Mouse (Mus musculus) kidney, embryonic 16.5 days (tissue): ENCODE measurements around the gene Crat. TPM values are rescaled to one million over a fixed set of nuclear protein-coding genes. Genes with fewer than 3 reads are reported as not detected.

Experiments used
- ATAC-seq: fragments of 200-750 bp; cut with Nextera tagmentation; 2 replicates; pipeline ENCODE4 v1.8.0; 2017; ENCODE audit warnings: moderate TSS enrichment; ENCODE audit not compliant: low FRiP score, low TSS enrichment
- H3K27ac ChIP-seq: fragments of 300-500 bp; sonication (generic); 2 replicates; pipeline ENCODE4 v1.5.1; 2014; ENCODE audit warnings: low read length
- H3K27me3 ChIP-seq: fragments of 300-500 bp; sonication (generic); 2 replicates; pipeline ENCODE4 v1.6.1; 2014; ENCODE audit warnings: low read length, control low read depth, mixed read lengths; ENCODE audit not compliant: insufficient read depth
- H3K36me3 ChIP-seq: fragments of 300-500 bp; sonication (generic); 2 replicates; pipeline ENCODE4 v1.6.1; 2014; ENCODE audit warnings: low read length, control low read depth, mixed read lengths; ENCODE audit not compliant: insufficient read depth
- H3K4me1 ChIP-seq: fragments of 300-500 bp; sonication (generic); 2 replicates; pipeline ENCODE4 v1.6.1; 2014; ENCODE audit warnings: low read length, control low read depth, mixed read lengths; ENCODE audit not compliant: insufficient read depth
- H3K4me2 ChIP-seq: fragments of 300-500 bp; sonication (generic); replicated peaks from 2 replicates; pipeline ENCODE4 v1.6.1; 2014; ENCODE audit warnings: low read depth, low read length
- H3K4me3 ChIP-seq: fragments of 300-500 bp; sonication (generic); 2 replicates; pipeline ENCODE4 v1.5.1; 2014; ENCODE audit warnings: mild to moderate bottlenecking, low read length
- H3K9ac ChIP-seq: fragments of 300-500 bp; sonication (generic); replicated peaks from 2 replicates; pipeline ENCODE4 v1.6.1; 2014; ENCODE audit warnings: low read length
- H3K9me3 ChIP-seq: fragments of 300-500 bp; sonication (generic); 2 replicates; pipeline ENCODE4 v1.6.1; 2016; ENCODE audit warnings: low read length, control low read depth
- WGBS: fragments of 180-500 bp; shearing (Covaris S2); extraction: QIAGEN DNeasy Blood & Tissue Kit; methylation state at CpG from one replicate; pipeline ENCODE4 v1.1.7; 2014; 5-methylcytosine and 5-hydroxymethylcytosine counted together
- polyA plus RNA-seq: library from polyadenylated mRNA; unstranded; fragments of >200 nt; fragmentation: Nextera tagmentation; extraction: Ambion mirVana; gene quantifications from 2 replicates; pipeline ENCODE4 v1.2.1, GENCODE M21; 2015

Crat gene
- polyA plus RNA-seq, 1 experiment from 2014 or later: 44.2 TPM

DNA sequence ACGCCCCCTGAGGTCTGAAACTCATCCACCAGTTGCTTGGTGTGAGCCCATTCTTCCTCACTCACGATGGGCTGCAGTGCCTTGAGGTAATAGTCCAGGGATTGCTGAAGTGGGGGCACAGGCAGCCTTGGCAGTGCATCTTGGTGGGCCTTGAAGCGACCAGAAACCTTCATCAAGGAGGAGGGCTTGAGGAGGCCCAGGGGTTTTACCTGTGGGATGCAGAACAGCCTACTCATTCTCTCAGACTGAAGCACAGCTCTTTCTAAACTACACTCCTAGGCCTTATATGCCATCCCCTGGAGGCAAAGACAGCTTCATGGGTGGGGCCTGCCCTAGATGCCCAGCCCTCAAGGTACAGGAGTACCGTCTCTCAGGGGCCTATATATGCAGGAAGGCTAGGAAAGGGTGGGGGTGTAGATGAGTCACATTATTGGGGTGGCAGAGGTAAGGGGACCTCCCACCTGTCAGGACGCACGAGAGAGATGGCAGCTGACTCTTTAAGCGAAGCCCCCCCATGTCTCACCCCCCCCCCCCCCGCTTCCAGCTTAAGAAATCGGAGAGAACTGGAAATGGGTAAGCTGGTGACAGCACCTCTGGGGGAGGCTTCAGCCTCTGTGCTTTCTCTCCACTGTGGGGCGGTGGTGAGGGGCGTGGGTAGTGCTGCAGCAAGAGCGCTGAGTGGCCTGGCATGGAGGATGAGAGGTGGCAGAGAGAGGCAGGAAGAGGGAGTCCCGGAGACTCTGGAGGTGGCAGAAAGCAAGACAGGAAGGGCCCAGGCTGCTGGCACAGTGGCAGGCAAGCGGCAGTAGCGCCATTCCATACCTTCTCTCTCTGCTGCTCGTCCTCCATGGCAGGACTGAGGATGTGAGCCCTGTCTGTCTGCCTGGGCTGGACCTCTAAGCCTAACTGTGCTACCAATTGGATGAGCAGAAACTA lies 2.3 kb downstream of the Crat start:
- WGBS: 85% methylated on average over 16 of the region's 16 CpGs
- no peak for ATAC-seq
- 0 out of 2 replicates have a peak overlapping the region, but pooled peaks have one; percentile 26 for H3K9ac ChIP-seq

DNA sequence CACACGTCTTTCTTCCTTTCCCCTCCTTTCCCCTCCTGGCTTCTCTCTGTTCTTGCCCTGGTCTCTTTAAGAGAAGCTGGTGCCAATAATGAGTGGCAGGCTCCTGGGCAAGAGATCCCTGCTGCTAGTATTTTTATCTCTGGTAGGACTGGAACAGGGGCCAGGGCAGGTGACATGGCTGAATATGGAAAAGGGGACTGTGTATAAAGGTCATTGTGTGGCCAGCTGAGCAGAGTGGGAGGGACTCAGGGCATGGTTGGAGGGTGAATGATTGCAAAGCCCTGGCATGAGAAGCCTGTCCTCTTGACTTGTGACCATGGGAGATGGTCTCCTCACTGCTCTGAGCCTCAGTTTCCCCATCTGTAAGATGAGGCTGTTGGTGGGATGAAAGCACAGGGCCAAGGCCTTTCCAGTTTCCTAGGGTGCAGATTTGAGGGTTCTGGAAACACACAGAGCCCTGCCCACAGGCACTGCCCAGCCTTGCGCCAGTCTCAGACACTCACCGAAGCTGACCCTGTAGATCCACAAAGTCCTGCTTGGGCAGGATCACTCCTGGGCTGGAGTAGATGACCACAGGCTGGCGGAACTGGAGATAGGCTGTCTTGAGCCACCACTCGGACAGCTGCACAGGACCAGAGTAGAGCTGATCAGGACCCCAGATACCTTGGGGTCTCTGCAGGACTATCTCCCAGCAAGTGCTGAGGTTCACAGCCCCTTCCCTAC lies 6.0 kb downstream of the Crat start:
- H3K9me3 ChIP-seq: no peaks in the 10 kb centered on the region
- H3K4me2 ChIP-seq: no peak overlapping the region
- WGBS: 84% methylated on average over 5 of the region's 5 CpGs
- no peaks in the 10 kb centered on the region for H3K27me3 ChIP-seq
- no peak for ATAC-seq
- peaks cover 29% of the 10 kb centered on the region for H3K36me3 ChIP-seq
- peaks cover 2% of the 10 kb centered on the region for H3K4me1 ChIP-seq
- no peak overlapping the region for H3K27ac ChIP-seq
- H3K4me3 ChIP-seq: no peak overlapping the region
- H3K9ac ChIP-seq: no peak overlapping the region

More for the DNA sequence above, 2.3 kb downstream of the Crat start:
- Histone ChIP-seq H3K4me2 (no peak overlapping the region), H3K27me3 (no peaks in the 10 kb centered on the region), H3K9me3 (no peaks in the 10 kb centered on the region), H3K4me3 (no peak overlapping the region), H3K4me1 (peaks cover 17% of the 10 kb centered on the region), H3K36me3 (peaks cover 6% of the 10 kb centered on the region; the same call in 1 of the 2 replicates), H3K27ac (no peak overlapping the region)

DNA sequence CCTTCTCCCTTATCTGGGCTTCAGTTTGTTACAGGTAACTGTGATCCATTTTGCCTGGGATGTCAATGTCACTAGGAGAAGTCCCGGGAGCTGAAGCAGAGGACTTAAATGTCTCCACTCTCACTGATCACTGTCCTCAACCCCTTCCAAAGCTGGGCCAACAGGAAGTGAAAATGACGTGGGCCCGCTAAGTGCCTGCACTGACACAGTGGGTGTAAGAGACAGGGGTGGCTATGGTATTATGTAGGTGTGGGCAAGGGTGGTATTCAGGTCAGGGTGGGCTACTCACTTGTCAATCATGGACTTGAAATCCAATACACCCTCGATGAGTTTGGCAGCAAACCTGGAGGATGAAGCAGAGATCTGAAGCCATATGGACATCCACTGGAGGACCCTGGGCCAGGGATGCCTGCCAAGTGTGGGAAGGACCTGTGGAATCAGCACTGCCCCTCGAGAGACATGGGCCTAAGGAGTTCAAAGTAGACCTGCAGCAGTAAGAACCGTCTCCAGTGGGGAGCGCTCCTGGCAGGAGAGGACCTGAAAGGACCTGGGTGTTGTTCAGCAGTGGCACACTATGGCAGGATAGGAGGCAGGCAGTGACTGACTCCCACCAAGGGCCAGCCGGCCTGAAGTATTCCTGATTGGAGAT lies 7.0 kb downstream of the Crat start:
- Histone ChIP-seq H3K36me3 (peaks cover 29% of the 10 kb centered on the region), H3K9ac (no peak overlapping the region), H3K4me3 (no peak overlapping the region), H3K27ac (no peak overlapping the region), H3K4me2 (no peak overlapping the region), H3K4me1 (no peaks in the 10 kb centered on the region), H3K9me3 (no peaks in the 10 kb centered on the region), H3K27me3 (no peaks in the 10 kb centered on the region)
- 84% methylated on average over 8 of the region's 8 CpGs for WGBS
- no peak for ATAC-seq

DNA sequence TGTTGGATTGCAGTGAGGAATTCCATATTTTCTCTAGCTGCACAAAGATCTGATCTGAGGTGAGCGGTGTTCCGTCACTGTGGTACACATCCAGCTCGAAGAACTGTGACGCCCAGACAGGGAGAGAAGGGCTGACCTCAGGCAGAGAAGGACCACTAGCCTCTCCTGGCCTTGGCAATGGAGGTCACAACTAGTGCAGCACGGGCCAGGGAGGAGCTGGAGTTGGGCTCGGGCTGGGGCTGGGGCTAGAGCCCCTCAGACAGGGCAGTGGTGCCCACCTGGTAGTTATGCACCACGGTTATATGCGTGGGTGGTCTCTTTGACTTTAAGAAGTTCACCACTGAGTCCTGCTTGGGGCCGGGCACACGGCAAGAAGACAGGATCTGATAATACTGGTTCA lies 7.8 kb downstream of the Crat start:
- Histone ChIP-seq H3K4me2 (no peak overlapping the region), H3K4me1 (no peaks in the 10 kb centered on the region), H3K9me3 (no peaks in the 10 kb centered on the region), H3K9ac (no peak overlapping the region), H3K4me3 (no peak overlapping the region), H3K36me3 (peaks cover 29% of the 10 kb centered on the region), H3K27ac (no peak overlapping the region), H3K27me3 (no peaks in the 10 kb centered on the region)
- no peak for ATAC-seq
- WGBS: 90% methylated on average over 10 of the region's 10 CpGs

DNA sequence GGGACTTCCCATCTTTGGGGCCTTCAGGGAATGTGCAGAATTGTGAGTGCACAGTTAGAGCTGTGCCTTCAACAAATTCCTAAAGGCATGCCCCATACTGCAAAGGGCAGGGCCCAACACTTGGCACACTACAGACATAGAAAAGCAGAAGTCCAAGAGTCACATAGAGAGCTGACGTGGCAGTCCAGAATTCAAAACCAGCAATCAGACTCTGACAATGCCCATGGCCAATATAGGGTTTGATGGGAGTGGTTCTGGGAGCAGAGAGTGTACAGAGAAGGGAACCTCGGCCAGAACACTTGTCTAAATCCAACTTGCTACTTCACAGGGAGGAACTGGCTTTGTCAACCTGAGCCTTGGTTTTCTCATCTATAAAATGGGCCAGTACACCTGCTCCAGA lies 8.4 kb downstream of the Crat start:
- 82% methylated on average over 2 of the region's 2 CpGs for WGBS
- H3K27me3 ChIP-seq: no peaks in the 10 kb centered on the region
- H3K4me3 ChIP-seq: no peak overlapping the region
- H3K36me3 ChIP-seq: peaks cover 34% of the 10 kb centered on the region
- no peak; the same call in 1 of the 2 replicates for ATAC-seq
- no peak overlapping the region for H3K9ac ChIP-seq
- H3K27ac ChIP-seq: no peak overlapping the region
- H3K9me3 ChIP-seq: no peaks in the 10 kb centered on the region
- H3K4me1 ChIP-seq: no peaks in the 10 kb centered on the region
- H3K4me2 ChIP-seq: no peak overlapping the region

DNA sequence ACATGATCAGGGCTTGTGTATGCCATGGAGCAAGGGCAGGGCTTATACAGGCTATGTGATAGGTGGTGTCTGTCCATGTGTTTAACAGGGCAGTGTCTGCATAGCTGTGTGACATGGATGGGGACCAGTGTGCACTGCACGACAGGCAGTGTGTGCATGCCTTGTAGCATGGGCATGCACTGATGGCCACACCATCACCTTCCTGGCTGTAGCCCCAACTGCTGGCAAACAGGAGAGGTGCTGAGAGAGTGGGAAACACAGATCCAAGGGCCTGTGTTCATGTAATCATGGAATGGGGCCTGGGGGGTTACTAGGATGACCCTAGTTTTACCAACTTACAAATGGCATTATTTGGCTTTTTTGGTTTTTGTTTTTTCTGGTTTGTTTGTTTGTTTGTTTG lies 11.7 kb downstream of the Crat start:
- no peak overlapping the region for H3K4me2 ChIP-seq
- no peak for ATAC-seq
- no peak overlapping the region for H3K27ac ChIP-seq
- H3K27me3 ChIP-seq: no peaks in the 10 kb centered on the region
- peaks cover 50% of the 10 kb centered on the region for H3K36me3 ChIP-seq
- no peak overlapping the region for H3K4me3 ChIP-seq
- H3K4me1 ChIP-seq: no peaks in the 10 kb centered on the region
- H3K9me3 ChIP-seq: no peaks in the 10 kb centered on the region
- H3K9ac ChIP-seq: no peak overlapping the region
- 96% methylated on average over 1 of the region's 1 CpGs for WGBS

DNA sequence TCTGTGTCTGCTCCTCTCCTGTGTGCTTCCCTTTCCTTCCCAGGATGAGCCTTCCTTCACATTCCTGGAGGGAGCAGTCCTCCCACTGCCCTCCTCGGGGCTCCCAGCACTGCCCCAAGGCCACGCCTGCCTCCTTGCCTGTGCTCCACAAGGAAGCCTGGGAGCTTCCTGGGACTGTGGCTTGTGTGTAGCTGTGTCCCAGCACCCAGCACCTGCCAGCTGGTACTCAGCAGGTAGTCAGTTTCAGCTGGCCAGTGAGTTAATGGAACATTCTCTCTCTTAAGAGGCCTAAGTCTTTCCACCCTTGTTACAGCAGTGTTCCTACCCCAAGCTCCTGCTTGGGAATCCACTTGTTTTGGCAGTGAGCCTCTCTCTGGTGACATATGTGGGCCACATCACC lies 12.8 kb downstream of the Crat start:
- Histone ChIP-seq H3K9ac (no peak overlapping the region), H3K27ac (no peak overlapping the region), H3K4me1 (no peaks in the 10 kb centered on the region), H3K36me3 (peaks cover 44% of the 10 kb centered on the region), H3K4me3 (no peak overlapping the region), H3K9me3 (no peaks in the 10 kb centered on the region), H3K4me2 (no peak overlapping the region), H3K27me3 (no peaks in the 10 kb centered on the region)
- 57% methylated on average over 2 of the region's 2 CpGs for WGBS
- ATAC-seq: no peak

DNA sequence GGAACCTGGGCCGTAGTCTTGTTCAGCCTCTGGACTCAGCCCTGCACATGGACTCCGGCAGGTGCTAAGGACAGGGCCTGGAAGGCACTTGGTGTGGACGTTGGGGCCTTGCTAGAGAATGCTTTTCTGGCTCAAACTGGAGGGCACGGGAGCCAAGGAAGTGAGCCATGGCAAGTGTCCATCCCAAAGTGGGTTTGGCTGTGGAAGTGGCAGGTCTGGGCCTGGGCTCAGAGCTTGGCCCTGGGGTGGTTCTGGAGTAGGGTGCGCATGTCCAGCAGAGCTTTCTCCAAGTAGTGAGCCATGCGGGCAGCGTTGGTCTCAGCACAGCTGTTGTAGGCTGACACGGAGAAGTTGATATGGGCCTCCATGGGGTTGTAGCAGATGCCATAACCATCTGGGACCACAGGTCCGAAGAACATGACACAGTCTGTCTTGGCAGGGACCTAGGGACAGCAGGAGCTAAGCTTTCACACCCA lies 13.2 kb downstream of the Crat start:
- Histone ChIP-seq H3K9ac (no peak overlapping the region), H3K4me3 (no peak overlapping the region), H3K27me3 (no peaks in the 10 kb centered on the region), H3K4me1 (no peaks in the 10 kb centered on the region), H3K27ac (no peak overlapping the region), H3K9me3 (no peaks in the 10 kb centered on the region), H3K4me2 (no peak overlapping the region), H3K36me3 (peaks cover 42% of the 10 kb centered on the region)
- 84% methylated on average over 9 of the region's 9 CpGs for WGBS
- ATAC-seq: no peak

DNA sequence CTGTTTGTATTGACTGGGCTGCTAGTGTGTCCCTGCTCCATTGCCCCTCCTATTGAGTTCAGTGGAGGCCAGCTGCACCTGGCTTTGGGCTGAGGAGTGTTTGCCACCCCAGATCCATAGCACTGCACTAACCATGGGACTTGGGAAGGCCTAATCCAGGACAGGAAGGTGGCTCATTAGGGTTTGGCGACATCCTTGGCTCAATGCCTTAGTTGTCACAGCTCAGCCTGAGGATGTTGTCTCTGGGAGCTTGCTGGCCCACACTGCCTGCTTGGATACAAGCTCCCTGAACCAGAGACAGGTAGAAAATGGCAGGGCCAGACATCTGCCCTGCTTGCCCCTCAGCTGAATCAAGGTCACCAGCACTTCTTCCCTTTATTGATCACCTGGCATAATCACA lies 14.0 kb downstream of the Crat start:
- Histone ChIP-seq H3K27me3 (no peaks in the 10 kb centered on the region), H3K36me3 (peaks cover 48% of the 10 kb centered on the region)
- WGBS: 90% methylated on average over 1 of the region's 1 CpGs

More for the DNA sequence above, 14.0 kb downstream of the Crat start:
- no peak overlapping the region for H3K27ac ChIP-seq
- ATAC-seq: no peak
- no peak overlapping the region for H3K4me3 ChIP-seq
- no peak overlapping the region for H3K9ac ChIP-seq
- no peak overlapping the region for H3K4me2 ChIP-seq
- no peaks in the 10 kb centered on the region for H3K4me1 ChIP-seq
- no peaks in the 10 kb centered on the region for H3K9me3 ChIP-seq
